Mouse (Mus musculus): ENCODE data around the gene Acox3. TPM values are rescaled to one million over a fixed set of nuclear protein-coding genes. Genes with fewer than 3 reads are reported as not detected.

The Acox3 gene
- polyA plus RNA-seq, 1 experiment from 2014 or later: 16.1 TPM

DNA sequence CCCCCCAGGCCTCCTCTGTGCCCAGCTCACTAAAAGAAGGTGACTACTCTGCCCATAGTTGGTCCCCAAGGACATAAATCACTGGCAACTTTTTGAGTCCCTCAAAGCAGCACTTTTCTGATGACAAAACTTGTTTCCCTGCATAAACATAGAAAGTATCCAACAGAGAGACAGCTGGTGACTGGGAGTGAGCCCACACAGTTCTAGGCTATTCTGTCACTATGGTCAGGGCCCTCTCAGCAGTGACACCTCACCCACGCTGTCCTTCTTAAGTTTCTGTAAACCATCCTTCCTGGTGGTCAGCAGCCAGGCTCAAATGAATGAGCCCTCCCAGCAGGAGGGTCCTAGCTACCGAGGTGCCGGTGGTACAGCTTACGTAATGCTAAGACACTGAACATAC lies 16.2 kb upstream of the Acox3 start:
- H3K9ac ChIP-seq (ENCODE audit: low read depth, low read length): no peak overlapping the region
- H3K27me3 ChIP-seq (replicated peaks; ENCODE audit: control insufficient read depth, insufficient read depth, low read length): no peaks in the 10 kb centered on the region
- H3K4me2 ChIP-seq (ENCODE audit: low read depth, low read length): no peak overlapping the region
- peaks cover 29% of the 10 kb centered on the region for H3K36me3 ChIP-seq (ENCODE audit: control insufficient read depth, insufficient read depth, low read length)
- 86% methylated on average over 4 of the region's 4 CpGs for WGBS
- no peak for ATAC-seq
- H3K4me1 ChIP-seq (ENCODE audit: control insufficient read depth, insufficient read depth, low read length): no peaks in the 10 kb centered on the region
- H3K9me3 ChIP-seq (ENCODE audit: control insufficient read depth, low read length): no peaks in the 10 kb centered on the region
- H3K27ac ChIP-seq (ENCODE audit: low read length): no peak overlapping the region
- H3K4me3 ChIP-seq (ENCODE audit: low read length): no peak overlapping the region

DNA sequence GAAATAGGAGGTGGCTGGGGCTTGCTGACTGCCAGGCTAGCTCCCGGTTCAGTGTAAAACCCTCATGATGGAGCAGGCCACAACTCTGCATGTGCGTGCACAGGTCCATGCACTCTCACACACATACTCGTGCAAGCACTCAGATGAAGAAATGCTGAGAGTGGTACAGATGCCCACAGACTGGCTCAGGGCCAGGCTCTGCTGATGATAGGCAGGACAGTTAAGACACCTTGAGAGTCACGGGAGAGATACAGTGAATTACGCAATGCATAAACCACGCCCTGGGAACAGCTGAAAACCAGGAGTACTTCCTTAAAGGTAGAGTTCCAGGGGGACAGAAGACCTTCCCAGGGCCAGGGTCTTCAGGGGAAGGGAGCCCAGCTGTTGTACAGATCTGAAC lies 11.3 kb upstream of the Acox3 start:
- peaks cover 9% of the 10 kb centered on the region for H3K4me1 ChIP-seq (ENCODE audit: control insufficient read depth, insufficient read depth, low read length)
- H3K27ac ChIP-seq (ENCODE audit: low read length): peak overlapping the region; percentile 30; the same call in 1 of the 2 replicates
- H3K4me3 ChIP-seq (ENCODE audit: low read length): no peak overlapping the region
- H3K36me3 ChIP-seq (ENCODE audit: control insufficient read depth, insufficient read depth, low read length): peaks cover 16% of the 10 kb centered on the region; the same call in 1 of the 2 replicates
- H3K4me2 ChIP-seq (ENCODE audit: low read depth, low read length): no peak overlapping the region
- no peaks in the 10 kb centered on the region for H3K9me3 ChIP-seq (ENCODE audit: control insufficient read depth, low read length)
- peak; percentile 53 for ATAC-seq
- H3K9ac ChIP-seq (ENCODE audit: low read depth, low read length): no peak overlapping the region
- H3K27me3 ChIP-seq (replicated peaks; ENCODE audit: control insufficient read depth, insufficient read depth, low read length): no peaks in the 10 kb centered on the region
- 80% methylated on average over 6 of the region's 6 CpGs for WGBS

DNA sequence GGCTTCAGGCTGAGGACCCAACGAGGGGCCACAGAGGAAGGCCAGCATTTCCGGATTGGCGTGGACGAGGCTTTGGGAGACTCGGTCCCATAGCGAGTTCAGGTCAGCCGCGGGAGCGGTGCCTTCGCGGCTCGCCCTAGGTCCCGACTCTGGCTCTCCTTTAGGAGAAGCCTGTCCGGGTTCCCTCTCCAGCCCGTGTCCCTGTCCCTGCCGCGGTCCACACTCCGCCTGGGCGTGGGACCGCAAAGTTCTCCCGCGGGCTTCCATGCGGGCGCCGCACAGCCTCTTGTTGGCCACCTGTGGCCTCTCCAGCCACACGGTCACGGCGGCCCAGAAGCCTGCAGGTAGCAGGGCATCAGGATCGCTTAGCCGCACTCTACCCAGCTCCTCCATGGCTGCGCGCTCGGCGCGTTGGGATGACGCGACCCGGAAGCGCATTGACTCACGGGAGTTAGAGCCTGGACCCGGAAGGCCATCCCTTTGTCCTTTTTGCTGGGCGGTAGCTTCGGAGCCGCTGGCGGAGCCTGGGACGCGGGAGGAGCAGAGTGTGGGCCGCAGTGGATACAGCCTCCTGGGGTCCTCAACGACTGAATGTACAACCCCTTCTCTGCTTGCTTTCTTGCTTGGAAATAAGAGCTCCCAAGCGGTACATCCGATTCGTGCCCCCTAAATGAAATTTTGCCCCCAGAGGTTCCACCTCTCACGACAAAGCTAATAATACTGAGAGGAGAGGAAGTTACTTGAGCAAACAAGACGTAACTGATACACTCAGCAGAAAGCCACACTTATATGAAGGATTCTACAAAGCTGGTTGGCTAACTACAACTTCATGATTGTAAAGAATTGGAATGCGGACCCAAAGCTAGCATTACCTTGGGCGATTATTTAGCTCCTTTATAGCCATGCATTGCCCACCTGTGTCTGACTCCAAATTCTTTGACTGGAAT lies 7.9 kb upstream of the Acox3 start, which contains the start of gene Trmt44:
Gene Trmt44 (minus strand): TSS at position 418 of the 947 bp plus-strand sequence.
- Histone ChIP-seq H3K36me3 (ENCODE audit: control insufficient read depth, insufficient read depth, low read length) (peaks cover 10% of the 10 kb centered on the region; the same call in 1 of the 2 replicates), H3K9ac (ENCODE audit: low read depth, low read length) (peak within 1 kb of the TSS; percentile 93), H3K27ac (ENCODE audit: low read length) (peak within 1 kb of the TSS; percentile 76), H3K4me1 (ENCODE audit: control insufficient read depth, insufficient read depth, low read length) (peaks cover 9% of the 10 kb centered on the region), H3K9me3 (ENCODE audit: control insufficient read depth, low read length) (no peaks in the 10 kb centered on the region), H3K4me3 (ENCODE audit: low read length) (peak within 1 kb of the TSS; percentile 94), H3K4me2 (ENCODE audit: low read depth, low read length) (peak within 1 kb of the TSS; percentile 88), H3K27me3 (replicated peaks; ENCODE audit: control insufficient read depth, insufficient read depth, low read length) (no peaks in the 10 kb centered on the region)
- WGBS: 4% methylated on average over 56 of the region's 56 CpGs
- ATAC-seq: peak; percentile 94

DNA sequence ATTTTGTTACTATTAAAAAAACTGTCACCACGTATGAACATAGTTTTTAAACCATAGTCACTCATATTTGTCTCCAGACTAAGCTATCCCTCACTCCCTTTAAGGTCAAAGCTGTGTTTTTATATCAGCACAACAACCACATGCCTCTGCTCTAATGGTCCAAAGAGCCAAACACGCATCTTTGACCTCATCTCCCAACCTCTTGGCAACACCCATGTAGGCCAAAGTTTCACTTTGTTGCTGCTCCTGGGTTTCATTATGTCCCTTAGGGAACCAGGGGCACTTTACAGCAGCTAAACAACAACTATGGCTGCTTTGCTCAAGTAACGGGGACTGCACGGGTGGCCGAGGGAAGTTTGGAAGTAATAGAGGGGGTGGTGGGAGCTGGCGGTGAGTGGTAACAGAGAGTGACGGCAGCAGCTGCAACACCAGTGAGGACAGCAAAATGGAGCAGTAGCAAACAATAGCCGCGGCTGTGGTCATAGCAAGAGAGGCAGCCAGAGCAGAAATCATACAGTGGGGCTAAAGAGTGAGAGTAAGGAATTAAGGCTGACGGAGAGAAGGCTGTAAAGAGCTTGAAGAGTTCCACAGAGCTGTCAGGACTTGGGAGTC lies 6.3 kb upstream of the Acox3 start:
- Histone ChIP-seq H3K36me3 (ENCODE audit: control insufficient read depth, insufficient read depth, low read length) (peaks cover 5% of the 10 kb centered on the region; the same call in 1 of the 2 replicates), H3K27me3 (replicated peaks; ENCODE audit: control insufficient read depth, insufficient read depth, low read length) (no peaks in the 10 kb centered on the region), H3K4me3 (ENCODE audit: low read length) (no peak overlapping the region), H3K4me1 (ENCODE audit: control insufficient read depth, insufficient read depth, low read length) (peaks cover 9% of the 10 kb centered on the region), H3K27ac (ENCODE audit: low read length) (no peak overlapping the region), H3K9me3 (ENCODE audit: control insufficient read depth, low read length) (no peaks in the 10 kb centered on the region), H3K9ac (ENCODE audit: low read depth, low read length) (no peak overlapping the region), H3K4me2 (ENCODE audit: low read depth, low read length) (no peak overlapping the region)
- WGBS: 91% methylated on average over 10 of the region's 10 CpGs
- ATAC-seq: no peak

GRCm38 (mm10) chr5:35578411-35578810 lies 4.4 kb upstream of the Acox3 start:
- Histone ChIP-seq H3K36me3 (ENCODE audit: control insufficient read depth, insufficient read depth, low read length) (peaks cover 4% of the 10 kb centered on the region; the same call in 1 of the 2 replicates), H3K4me1 (ENCODE audit: control insufficient read depth, insufficient read depth, low read length) (peaks cover 13% of the 10 kb centered on the region), H3K9me3 (ENCODE audit: control insufficient read depth, low read length) (no peaks in the 10 kb centered on the region), H3K9ac (ENCODE audit: low read depth, low read length) (no peak overlapping the region), H3K4me3 (ENCODE audit: low read length) (no peak overlapping the region), H3K4me2 (ENCODE audit: low read depth, low read length) (no peak overlapping the region), H3K27ac (ENCODE audit: low read length) (no peak overlapping the region), H3K27me3 (replicated peaks; ENCODE audit: control insufficient read depth, insufficient read depth, low read length) (no peaks in the 10 kb centered on the region)
- WGBS: 79% methylated on average over 2 of the region's 2 CpGs
- no peak for ATAC-seq

GRCm38 (mm10) chr5:35579247-35579893 lies 3.5 kb upstream of the Acox3 start:
- WGBS: 46% methylated on average over 5 of the region's 5 CpGs
- Histone ChIP-seq H3K4me2 (ENCODE audit: low read depth, low read length) (no peak overlapping the region), H3K4me3 (ENCODE audit: low read length) (no peak overlapping the region), H3K36me3 (ENCODE audit: control insufficient read depth, insufficient read depth, low read length) (no peaks in the 10 kb centered on the region), H3K27me3 (replicated peaks; ENCODE audit: control insufficient read depth, insufficient read depth, low read length) (no peaks in the 10 kb centered on the region), H3K9me3 (ENCODE audit: control insufficient read depth, low read length) (no peaks in the 10 kb centered on the region), H3K4me1 (ENCODE audit: control insufficient read depth, insufficient read depth, low read length) (peaks cover 11% of the 10 kb centered on the region), H3K27ac (ENCODE audit: low read length) (no peak overlapping the region), H3K9ac (ENCODE audit: low read depth, low read length) (no peak overlapping the region)
- ATAC-seq: no peak

DNA sequence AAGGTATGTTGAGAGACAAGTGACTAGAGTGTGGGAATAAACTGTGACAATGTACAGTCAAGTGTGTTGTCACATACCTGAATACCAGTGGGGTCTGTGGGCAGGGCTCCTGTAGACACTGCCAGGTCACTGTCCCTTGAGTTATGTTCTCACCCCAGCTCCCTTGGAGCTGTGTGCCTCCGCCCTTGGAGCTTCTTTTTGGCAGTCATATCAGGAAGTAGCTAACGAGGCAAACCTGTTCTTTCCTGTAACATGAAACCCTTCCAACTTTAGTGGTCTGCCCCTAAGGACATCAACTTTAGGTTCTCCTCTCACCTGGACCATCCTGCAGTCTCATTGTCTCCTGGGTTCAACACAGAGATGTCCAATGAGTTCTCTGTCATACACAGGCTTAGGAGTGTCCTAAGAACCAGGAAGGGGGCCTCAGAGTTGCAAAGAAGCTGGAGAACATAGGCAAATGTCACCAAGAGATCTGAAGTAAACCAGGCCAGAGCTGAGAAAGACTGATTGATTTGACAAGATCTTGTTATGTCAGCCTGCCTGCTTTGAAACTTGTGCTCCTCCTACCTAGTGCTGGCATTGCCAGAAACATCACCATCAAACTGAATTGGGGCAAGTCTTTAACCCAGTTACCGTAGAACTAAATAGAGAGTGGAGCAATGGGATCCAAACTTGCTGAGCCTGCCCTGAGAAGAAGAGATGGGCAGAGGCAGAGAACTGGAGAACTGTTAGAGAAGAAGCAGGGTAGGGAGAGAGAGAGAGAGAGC lies 2.5 kb upstream of the Acox3 start:
- Histone ChIP-seq H3K4me3 (ENCODE audit: low read length) (no peak overlapping the region), H3K4me2 (ENCODE audit: low read depth, low read length) (no peak overlapping the region), H3K36me3 (ENCODE audit: control insufficient read depth, insufficient read depth, low read length) (no peaks in the 10 kb centered on the region), H3K9ac (ENCODE audit: low read depth, low read length) (no peak overlapping the region), H3K9me3 (ENCODE audit: control insufficient read depth, low read length) (no peaks in the 10 kb centered on the region), H3K4me1 (ENCODE audit: control insufficient read depth, insufficient read depth, low read length) (peaks cover 10% of the 10 kb centered on the region), H3K27ac (ENCODE audit: low read length) (no peak overlapping the region), H3K27me3 (replicated peaks; ENCODE audit: control insufficient read depth, insufficient read depth, low read length) (no peaks in the 10 kb centered on the region)
- 44% methylated on average over 3 of the region's 3 CpGs for WGBS
- no peak for ATAC-seq

GRCm38 (mm10) chr5:35583221-35583783 lies 462 bp downstream of the Acox3 start:
- Histone ChIP-seq H3K4me3 (ENCODE audit: low read length) (peak overlapping the region; percentile 76), H3K36me3 (ENCODE audit: control insufficient read depth, insufficient read depth, low read length) (no peaks in the 10 kb centered on the region), H3K4me1 (ENCODE audit: control insufficient read depth, insufficient read depth, low read length) (peaks cover 10% of the 10 kb centered on the region), H3K4me2 (ENCODE audit: low read depth, low read length) (peak overlapping the region; percentile 82), H3K27ac (ENCODE audit: low read length) (peak overlapping the region; percentile 76), H3K9me3 (ENCODE audit: control insufficient read depth, low read length) (no peaks in the 10 kb centered on the region), H3K9ac (ENCODE audit: low read depth, low read length) (peak overlapping the region; percentile 73), H3K27me3 (replicated peaks; ENCODE audit: control insufficient read depth, insufficient read depth, low read length) (no peaks in the 10 kb centered on the region)
- ATAC-seq: no peak
- 2% methylated on average over 17 of the region's 17 CpGs for WGBS

Measured in intestine, embryonic 16.5 days (tissue).